Mouse (Mus musculus): ENCODE data around the gene D130043K22Rik. TPM values are rescaled to one million over a fixed set of nuclear protein-coding genes. Genes with fewer than 3 reads are reported as not detected.

D130043K22Rik gene
- total RNA-seq, 2 experiments from 2014 or later = not detected

DNA sequence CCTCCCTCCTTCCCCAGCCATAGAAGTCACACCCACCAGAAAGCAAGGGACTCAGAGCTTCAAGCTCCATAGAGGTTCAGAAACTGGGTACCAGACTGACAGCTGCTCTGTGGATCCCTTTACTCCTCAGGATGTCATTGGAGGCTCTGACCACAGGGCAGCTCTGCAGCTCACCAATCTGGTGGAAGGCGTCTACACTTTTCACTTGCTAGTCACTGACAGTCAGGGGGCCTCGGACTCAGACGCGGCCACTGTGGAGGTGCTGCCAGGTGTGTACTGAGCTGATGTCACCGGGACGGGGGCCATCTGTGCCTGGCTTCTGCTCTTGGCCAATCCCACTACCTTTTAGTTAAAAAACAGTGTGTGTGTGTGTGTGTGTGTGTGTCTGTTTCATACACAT is 37.5 kb downstream of the D130043K22Rik start:
- DNase-seq = no peak
- intact Hi-C loops (cut with DNase I) = no loop called here

DNA sequence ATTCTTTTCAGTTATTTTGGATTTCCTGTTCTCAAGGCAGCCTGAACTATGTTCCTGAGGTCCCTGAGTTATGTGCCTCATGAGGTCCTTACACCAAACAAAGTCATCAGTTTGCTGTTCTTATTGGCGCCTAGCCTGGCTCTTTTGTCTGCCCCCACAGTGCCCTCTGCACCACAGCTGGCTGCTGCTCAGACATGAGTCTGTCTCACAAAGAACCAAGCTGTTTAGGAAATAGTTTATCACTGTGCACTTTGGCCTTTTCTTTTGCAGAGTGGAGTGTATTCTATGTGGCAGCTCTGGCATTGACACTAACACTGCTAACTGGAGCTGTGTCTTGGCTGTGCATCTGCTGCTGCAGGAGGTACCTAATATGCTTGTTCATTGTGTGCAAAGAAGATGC is 44.6 kb downstream of the D130043K22Rik start:
- intact Hi-C loops (cut with DNase I) = no loop called here
- DNase-seq = no peak

DNA sequence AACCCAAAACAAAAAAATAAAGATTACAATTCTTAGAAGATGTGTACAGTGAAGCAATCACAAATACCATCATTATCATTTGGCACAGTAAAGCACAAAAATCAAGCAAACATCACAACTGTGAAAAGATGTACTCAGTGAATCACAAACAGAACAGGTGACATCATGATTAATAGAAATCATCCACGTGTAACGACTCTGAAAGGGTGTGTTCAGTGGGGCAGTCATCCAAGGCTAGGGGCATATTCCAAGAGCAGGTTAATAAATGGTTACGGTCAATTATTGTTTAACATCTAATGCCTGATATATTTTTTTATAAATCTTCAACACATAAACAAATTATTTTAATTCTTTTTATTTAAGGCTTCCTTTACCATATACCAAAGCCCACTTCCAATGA is 47.6 kb downstream of the D130043K22Rik start:
- DNase-seq = no peak
- intact Hi-C loops (cut with DNase I) = no loop called here

DNA sequence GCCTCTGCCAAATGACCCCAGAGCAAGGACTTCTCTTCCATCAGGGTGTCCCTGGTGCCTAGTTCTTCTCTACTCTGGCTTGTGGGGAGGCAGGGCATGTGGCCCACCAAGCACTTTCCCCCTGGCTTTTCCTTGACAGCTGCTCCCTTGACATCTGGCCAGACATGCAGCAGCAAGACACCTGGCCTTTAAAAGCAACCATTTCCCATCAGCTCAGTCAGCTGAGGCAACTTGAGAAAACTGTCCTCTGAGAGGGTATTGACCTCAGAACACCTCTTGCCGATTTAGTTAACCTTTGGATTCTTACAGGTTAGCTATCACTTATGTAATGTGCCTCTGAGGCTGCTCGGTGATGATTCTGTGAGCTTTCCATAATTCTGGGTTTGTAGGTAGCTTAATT is 48.9 kb downstream of the D130043K22Rik start:
- intact Hi-C loops (cut with DNase I) = no loop called here
- DNase-seq = no peak

DNA sequence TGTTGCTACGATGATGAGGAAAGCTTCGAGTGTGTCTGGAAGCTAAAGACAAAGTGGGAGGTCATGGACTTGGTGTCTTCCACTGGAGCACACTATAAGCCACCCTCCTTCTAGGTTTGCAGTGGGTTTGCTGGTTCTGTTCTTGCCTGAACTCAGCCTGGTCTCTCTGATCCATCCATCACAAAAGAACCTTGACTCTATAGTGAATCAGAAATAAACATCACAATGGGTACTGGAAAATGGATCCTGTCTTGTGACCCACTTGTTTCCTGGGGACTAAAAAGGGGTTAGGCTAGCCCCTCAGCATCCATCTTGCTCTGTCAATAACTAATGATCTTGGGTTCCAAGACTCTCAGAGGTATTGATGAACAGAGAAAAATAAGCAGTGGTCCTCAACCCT is 57.0 kb downstream of the D130043K22Rik start:
- intact Hi-C loops (cut with DNase I) = no loop called here
- no peak for DNase-seq

DNA sequence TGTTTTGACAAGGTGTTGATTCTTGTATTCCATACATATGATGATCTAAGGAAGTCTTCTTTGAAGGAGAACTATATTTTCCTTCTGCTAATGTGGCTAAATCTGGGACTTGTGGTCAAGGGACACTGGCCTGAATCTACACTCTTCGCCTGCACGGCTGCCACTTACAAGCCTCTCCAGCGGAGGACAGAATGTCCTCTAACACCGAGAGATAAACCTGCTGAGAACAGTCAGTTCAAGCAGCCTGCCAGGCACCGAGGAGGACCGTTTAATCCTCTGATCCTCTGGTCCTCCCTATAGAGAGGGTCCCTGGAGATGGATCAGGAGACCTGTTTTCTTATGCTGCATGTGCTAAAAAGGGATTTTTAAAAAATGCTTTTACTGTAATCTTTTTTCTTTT is 58.5 kb downstream of the D130043K22Rik start:
- DNase-seq = no peak
- intact Hi-C loops (cut with DNase I) = no loop called here

DNA sequence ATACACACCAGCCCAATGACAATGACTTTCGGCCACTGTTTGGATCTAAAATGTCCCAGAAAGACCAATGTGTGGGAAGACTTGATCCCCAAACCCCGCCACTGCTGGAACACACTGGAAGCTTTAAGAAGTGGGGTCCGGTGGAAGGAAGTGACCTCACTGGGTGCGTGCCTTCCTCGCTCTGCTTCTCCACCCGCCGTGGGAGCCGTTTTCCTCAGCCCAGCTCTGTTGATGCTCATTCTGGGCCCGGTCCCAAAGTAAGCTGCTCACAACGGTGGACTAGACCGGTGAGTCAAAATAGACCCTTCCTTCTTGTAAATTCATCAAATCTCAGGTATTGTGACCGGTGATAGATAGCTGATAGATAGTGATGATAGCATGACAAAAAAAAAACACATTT is 60.5 kb downstream of the D130043K22Rik start:
- intact Hi-C loops (cut with DNase I) = no loop called here
- no peak for DNase-seq

DNA sequence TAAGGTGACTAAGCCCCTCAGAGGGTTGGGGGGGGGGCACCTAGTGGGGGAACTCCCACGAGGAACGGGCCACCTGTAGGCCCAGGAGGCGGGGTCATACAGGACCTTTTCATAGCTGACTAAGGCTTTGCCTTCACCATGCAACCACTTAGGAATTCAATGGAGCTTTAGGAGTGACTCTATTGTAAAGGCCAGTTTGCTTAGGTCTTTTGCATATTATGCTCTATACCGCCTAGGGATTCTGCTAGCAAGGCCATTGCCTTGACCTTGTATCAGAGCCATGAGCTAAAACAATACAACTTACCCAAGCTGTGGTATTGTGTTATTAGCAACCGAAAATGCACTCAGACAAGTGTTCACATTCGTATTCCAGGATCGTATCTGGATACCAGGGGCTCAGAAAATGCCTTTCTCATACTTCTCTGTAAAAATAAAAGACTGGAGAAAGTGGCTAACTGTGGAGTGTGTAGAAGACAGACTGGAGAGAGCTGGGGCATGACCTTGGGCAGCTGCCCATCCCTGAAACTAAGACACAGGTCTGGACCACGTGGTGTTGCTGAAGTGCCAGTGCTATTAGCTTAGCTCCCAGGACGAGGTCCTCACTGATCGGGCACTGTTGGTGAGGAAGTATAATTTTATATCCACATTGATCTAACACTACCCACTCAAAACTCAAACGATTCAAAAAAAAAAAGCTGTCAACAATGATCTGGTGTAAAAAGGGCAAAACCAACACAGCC is 62.1 kb downstream of the D130043K22Rik start:
- no peak for DNase-seq

DNA sequence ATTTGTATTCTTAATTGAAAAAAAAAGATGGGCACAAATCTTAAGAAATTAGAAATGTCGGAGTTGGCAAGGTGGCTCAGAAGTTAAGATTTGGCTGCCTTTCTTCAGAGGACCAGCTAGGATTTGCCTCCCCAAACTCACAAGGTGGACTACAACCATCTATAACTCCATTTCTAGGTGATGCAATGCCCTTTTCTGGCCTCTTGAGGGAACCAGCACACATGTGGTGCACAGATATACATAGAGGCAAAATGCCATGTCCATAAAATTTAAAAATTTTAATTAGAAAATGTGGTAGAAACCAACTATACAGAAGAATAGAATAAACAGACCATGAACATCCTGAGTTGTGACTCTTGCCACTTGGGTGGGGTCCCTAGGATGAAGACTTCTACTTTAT is 64.2 kb downstream of the D130043K22Rik start:
- DNase-seq = no peak
- intact Hi-C loops (cut with DNase I) = no loop called here

More for the DNA sequence above, 62.1 kb downstream of the D130043K22Rik start:
- intact Hi-C loops (cut with DNase I) = no loop called here

DNA sequence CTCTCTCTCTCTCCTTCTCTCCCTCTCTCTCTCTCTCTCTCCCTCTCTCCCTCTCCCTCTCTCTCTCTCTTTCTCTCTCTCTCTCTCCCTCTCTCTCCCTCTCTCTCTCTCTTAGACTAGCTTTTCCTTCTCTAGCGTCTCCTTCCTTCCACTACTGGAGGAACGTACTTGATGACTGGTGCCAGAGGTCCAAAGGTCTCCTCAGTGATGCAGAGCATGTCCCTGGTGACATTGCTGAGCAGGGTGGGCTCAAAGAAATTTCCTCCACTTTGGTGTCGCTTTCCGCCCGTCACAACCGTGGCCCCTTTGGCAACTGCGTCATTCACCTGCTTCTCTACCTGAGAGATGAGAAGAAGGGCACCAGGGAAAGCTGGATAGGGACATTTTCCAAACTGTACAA is 68.6 kb downstream of the D130043K22Rik start:
- intact Hi-C loops (cut with DNase I) = no loop called here
- DNase-seq = no peak

DNA sequence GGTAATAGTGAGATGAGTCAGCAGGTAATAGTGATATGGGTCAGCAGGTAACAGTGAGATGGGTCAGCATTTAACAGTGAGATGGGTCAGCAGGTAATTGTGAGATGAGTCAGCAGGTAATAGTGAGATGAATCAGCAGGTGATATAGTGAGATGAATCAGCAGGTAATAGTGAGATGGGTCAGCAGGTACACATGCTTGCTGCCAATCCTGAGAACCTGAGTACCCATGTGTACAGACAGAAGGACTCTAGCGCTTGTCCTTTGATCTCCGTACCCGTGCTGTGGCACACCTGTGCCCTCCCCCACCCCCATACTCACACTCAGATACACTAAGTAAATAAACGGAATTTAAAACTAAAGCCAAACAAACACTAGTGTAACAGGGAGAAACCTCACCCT is 70.0 kb downstream of the D130043K22Rik start:
- DNase-seq = no peak
- intact Hi-C loops (cut with DNase I) = no loop called here

DNA sequence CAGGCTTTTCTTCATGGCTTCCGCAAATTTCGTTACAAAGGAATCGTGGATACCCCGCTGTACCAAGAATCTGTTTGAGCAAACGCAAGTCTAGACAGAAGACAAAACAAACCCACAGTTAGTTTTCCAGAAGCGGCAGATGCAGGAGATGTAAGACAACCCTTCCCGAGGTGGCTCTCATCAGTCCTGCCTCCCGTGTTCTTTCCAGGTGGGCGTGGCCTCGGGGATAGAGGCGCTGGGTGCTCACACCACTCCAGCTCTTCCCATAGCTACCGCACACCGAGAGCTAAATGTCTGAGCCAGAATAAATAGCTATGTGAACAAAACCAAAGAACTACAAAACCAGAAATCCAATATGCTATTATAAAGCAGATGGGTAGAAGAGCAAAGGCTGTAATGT is 70.9 kb downstream of the D130043K22Rik start:
- intact Hi-C loops (cut with DNase I) = no loop called here

DNA sequence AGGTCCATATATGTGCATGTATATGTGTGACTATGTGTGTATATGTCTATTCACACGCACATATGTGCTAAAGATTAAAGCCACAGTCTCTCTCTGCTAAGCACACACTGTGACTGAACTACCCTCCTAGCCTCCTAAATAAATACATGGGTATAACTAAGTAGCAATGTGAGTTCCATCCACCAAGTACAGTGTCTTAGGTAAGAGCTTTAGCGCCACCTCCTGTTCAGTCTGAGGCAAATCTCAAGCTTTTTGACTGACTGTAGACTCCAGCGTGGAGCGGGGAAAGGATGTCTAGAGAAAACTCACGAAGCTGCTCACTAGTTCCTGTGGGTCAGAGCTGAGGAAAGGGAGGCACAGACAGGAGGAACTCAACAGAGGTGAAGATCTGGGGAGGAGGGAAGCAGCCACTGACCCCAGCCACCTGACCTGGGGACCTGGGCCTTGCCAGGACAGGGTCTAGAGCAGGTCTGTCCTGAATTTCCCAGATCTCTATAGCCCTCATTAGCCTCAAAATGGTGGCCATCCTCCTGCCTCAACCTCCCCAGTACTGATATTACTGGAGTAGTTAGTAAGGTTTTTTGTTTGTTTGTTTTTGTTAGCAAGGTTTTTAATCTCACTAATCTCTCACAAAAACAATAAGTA is 75.5 kb downstream of the D130043K22Rik start:
- peak in 1 of 2 experiments; percentile 16 for DNase-seq
- intact Hi-C loops (cut with DNase I) = loop anchor here (10.0 kb wide), 1 partner anchor 196 kb away; no protein-coding TSS in a partner anchor

More for the DNA sequence above, 70.9 kb downstream of the D130043K22Rik start:
- no peak for DNase-seq

DNA sequence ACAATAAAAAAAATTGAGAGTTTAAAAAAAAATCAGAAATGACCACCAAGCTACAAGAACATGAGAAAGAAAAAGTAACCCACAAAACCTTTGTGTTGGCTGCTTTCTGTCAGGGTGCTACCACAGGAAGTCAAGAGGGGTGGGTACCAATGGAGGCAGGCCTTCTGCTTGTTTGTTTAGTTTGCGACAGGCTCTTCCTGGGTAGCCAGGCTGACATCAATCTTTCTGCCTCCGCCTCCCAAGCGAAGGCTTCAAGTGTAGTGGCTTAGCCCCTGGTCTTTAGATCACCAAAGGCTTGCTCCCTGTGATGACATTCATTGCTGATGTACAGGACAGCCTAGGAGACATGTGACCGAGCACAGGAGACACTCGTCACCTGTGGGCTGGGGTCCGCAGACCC is 76.3 kb downstream of the D130043K22Rik start:
- intact Hi-C loops (cut with DNase I) = loop anchor here (10.0 kb wide), 1 partner anchor 196 kb away; no protein-coding TSS in a partner anchor

DNA sequence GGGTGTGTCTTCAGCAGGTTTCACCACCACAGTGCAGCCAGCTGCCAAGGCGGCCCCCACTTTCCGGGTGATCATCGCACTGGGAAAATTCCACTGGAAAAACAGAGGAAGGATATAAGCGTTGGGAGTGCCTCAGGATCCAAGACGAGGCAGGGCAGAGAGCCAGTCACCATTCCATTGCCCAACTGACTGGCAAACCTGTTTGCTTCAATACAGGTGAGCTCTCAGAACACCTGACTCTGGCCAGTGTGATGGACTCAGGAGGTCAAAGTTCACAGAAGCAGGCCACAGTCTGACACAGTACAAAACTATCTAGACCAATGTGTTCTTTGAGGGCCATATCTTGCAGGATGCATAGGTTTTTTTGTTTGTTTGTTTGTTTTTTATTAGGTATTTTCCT is 79.1 kb downstream of the D130043K22Rik start:
- intact Hi-C loops (cut with DNase I) = loop anchor here (10.0 kb wide), 1 partner anchor 199 kb away; no protein-coding TSS in a partner anchor
- DNase-seq = no peak

More for the DNA sequence above, 76.3 kb downstream of the D130043K22Rik start:
- no peak for DNase-seq

DNA sequence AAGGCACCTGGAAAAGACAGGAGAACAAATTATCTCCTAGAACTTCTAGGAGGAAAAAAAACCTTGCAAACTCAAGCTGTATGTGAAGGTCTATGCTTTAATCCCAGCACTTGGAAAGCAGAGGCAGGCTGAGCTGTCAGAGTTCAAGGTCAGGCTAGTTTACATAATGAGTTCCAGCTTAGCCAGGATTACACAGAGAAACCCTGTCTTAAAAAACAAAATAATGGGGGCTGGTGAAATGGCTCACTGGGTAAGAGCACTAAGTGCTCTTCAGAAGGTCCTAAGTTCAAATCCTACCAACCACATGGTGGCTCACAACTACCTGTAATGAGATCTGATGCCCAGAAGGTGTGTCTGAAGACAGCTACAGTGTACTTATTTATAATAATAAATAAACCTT is 85.7 kb downstream of the D130043K22Rik start:
- intact Hi-C loops (cut with DNase I) = no loop called here
- no peak for DNase-seq

DNA sequence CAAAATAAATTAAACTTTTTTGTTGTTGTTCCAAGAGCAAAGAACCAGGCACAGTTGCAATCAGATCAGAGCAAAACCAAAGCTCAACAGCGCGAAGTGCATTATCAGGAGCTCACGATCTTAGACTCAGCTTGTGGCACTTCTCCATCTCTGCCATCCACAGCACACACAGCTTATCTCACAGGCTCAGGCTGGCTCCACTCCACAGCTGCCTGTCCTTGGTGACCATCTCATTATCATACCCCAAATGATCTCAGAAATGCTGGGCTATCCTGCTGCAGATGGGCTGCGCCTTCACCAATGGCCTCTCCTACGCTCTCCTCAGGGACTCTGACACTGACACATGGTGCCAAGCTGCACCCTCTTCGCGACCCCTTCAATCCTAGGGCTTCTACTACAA is 88.3 kb downstream of the D130043K22Rik start:
- intact Hi-C loops (cut with DNase I) = no loop called here
- no peak for DNase-seq

DNA sequence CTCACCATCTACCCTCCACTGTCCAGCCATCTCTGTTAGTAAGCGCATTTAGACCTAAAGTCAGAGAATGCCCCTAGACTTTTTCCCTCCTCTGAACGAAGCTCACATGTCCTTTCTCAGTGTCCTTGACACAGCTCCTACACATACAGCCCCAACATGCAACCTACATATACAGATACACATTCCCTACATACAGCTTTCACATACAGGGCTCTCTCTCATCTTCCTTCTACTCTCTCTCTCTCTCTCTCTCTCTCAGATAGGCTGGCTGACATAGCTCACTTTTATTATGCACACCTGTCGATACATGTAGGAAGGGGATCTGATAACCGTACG is 91.8 kb downstream of the D130043K22Rik start:
- intact Hi-C loops (cut with DNase I) = no loop called here
- DNase-seq = no peak

DNA sequence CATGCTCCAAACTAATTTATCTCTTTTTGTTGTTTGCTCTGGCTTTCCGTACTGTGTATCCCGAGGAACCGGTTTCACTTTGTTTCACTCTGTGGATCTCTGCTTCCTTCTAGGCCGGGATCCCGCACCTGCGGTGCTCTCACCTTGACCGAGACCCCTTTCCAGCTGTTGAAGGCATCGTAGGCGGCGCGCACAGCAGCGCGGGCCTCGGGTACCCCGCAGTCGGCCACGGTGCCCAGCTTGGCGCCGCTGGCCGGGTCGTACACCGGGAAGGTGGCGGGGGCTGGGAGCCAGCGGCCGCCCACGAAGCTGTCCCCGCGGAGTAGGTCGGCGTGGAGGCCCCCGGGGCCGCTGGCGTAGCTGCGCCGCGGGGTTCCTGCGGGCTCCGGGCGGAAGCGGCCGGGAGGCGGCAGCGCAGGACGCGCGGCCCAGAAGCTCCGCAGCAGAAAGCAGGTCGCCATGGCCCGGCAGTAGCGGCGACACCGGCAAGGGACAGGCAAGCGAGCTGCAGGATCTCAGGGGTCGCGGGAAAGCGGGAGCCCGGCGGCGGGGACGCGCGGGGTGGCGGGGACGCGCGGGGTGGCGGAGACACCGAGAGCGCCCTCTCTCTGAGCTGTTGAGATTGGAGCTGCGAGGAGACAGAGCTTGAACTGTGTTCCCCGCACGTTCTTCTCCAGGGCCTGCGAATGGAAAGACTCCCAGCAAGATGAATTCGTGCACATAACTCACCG is 92.3 kb downstream of the D130043K22Rik start, which contains the start of gene Aldh5a1:
TSS of gene Aldh5a1 (minus strand) at position 554 of the 731 bp plus-strand sequence.
- peak; percentile 33 to 56 for DNase-seq
- intact Hi-C loops (cut with DNase I) = no loop called here

DNA sequence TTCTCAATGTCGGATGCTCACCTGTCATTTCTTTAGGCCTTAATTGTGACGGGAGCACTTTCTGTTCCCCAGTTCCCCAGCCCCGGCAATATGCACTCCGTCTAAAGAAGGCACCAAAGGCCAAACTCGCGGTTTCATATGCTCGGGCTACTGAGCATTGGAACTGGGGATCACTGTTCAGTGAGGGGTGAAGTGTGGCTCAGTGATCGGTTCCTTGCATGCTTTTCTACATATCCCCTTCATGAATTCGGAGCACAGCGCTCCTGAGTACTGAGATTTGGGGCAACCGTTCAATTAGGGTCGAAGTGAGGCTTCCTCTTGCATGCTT is 92.9 kb downstream of the D130043K22Rik start:
- no peak for DNase-seq
- intact Hi-C loops (cut with DNase I) = loop anchor here (2.0 kb wide), 1 partner anchor 51 kb away; no protein-coding TSS in a partner anchor

DNA sequence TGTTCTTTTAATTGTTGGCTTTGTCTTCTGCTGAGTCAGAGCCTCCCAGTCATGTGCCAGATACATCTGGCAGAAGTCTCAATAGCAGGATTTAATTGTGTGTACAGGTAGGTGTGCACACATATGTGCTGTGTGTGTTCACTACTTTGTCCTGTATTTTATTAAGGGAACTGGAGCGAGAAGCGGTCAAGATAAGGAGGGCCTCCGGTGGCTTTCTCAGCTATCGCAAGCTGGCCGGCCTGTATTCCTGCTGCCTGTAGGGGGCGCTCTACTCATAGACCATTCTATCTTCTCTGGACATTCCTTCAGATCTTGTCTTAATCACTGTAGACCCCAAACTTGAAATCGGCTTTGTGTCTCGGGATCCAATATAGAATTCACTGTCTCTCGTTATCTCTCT is 93.7 kb downstream of the D130043K22Rik start:
- peak; percentile 42 to 60 for DNase-seq
- intact Hi-C loops (cut with DNase I) = loop anchor here (2.0 kb wide), 1 partner anchor 50 kb away; no protein-coding TSS in a partner anchor

Measured in gastrocnemius, postnatal 36 days (tissue).